Mouse (Mus musculus) c-Kit-positive CD71-positive TER-119-negative erythroid progenitor cells, embryonic 14.5 days (primary cell): Measurements from ENCODE around the gene Bmper.

Source experiments
- DNase-seq: peaks from one replicate; pipeline ENCODE4 v3.0.0-alpha.2; 2013; ENCODE audit warnings: low read depth

The Bmper gene

GRCm38 (mm10) chr9:23222841-23223548, at the start of gene Bmper:
TSS of gene Bmper (plus strand) at chr9:23223076.
- no peak for DNase-seq

GRCm38 (mm10) chr9:23177476-23177875, 45.4 kb upstream of the Bmper start:
- no peak for DNase-seq

- no peak for DNase-seq
Measured at GRCm38 (mm10) chr9:23187181-23187580, 35.7 kb upstream of the Bmper start.

GRCm38 (mm10) chr9:23188136-23188535, 34.7 kb upstream of the Bmper start:
- DNase-seq = no peak

GRCm38 (mm10) chr9:23190950-23191349, 31.9 kb upstream of the Bmper start:
- no peak for DNase-seq

GRCm38 (mm10) chr9:23191431-23191830, 31.4 kb upstream of the Bmper start:
- no peak for DNase-seq

GRCm38 (mm10) chr9:23192567-23193331, 30.1 kb upstream of the Bmper start:
- DNase-seq = no peak

GRCm38 (mm10) chr9:23198996-23199395, 23.9 kb upstream of the Bmper start:
- DNase-seq = no peak

- no peak for DNase-seq
Measured at GRCm38 (mm10) chr9:23199841-23200240, 23.0 kb upstream of the Bmper start.

GRCm38 (mm10) chr9:23200828-23201227, 22.0 kb upstream of the Bmper start:
- DNase-seq = no peak

- DNase-seq = no peak
Measured at GRCm38 (mm10) chr9:23202431-23202830, 20.4 kb upstream of the Bmper start.

- DNase-seq = no peak
Measured at GRCm38 (mm10) chr9:23204339-23205288, 18.3 kb upstream of the Bmper start.

- no peak for DNase-seq
Measured at GRCm38 (mm10) chr9:23205304-23205703, 17.6 kb upstream of the Bmper start.

- DNase-seq = no peak
Measured at GRCm38 (mm10) chr9:23205757-23206156, 17.1 kb upstream of the Bmper start.

- DNase-seq = no peak
Measured at GRCm38 (mm10) chr9:23206181-23206580, 16.7 kb upstream of the Bmper start.

- peak; percentile 25 for DNase-seq
Measured at GRCm38 (mm10) chr9:23212303-23212702, 10.6 kb upstream of the Bmper start.

GRCm38 (mm10) chr9:23219754-23220153, 3.1 kb upstream of the Bmper start:
- no peak for DNase-seq

GRCm38 (mm10) chr9:23221976-23222375, 900 bp upstream of the Bmper start:
- no peak for DNase-seq

GRCm38 (mm10) chr9:23222492-23222840, 410 bp upstream of the Bmper start:
- no peak for DNase-seq

GRCm38 (mm10) chr9:23223549-23224077, 737 bp downstream of the Bmper start:
- no peak for DNase-seq

- no peak for DNase-seq
Measured at GRCm38 (mm10) chr9:23233464-23234121, 10.7 kb downstream of the Bmper start.
